Mouse (Mus musculus) CD4-positive, CD25-positive, alpha-beta regulatory T cell (primary cell): Measurements from ENCODE around the gene Arl9. TPM values are rescaled to one million over a fixed set of nuclear protein-coding genes. Genes with fewer than 3 reads are reported as not detected.

Experiments used
- polyA plus RNA-seq: library from polyadenylated mRNA; unstranded; fragments of 100-300 nt; shearing (Covaris generic); gene quantifications from one replicate; pipeline ENCODE4 v1.2.1, GENCODE M21; 2017

Gene Arl9
- polyA plus RNA-seq, result not detected

GRCm38 (mm10) chr5:77004051-77004821 is at the start of gene Arl9:
Gene Arl9, plus strand, starts transcription at chr5:77004055.

DNA sequence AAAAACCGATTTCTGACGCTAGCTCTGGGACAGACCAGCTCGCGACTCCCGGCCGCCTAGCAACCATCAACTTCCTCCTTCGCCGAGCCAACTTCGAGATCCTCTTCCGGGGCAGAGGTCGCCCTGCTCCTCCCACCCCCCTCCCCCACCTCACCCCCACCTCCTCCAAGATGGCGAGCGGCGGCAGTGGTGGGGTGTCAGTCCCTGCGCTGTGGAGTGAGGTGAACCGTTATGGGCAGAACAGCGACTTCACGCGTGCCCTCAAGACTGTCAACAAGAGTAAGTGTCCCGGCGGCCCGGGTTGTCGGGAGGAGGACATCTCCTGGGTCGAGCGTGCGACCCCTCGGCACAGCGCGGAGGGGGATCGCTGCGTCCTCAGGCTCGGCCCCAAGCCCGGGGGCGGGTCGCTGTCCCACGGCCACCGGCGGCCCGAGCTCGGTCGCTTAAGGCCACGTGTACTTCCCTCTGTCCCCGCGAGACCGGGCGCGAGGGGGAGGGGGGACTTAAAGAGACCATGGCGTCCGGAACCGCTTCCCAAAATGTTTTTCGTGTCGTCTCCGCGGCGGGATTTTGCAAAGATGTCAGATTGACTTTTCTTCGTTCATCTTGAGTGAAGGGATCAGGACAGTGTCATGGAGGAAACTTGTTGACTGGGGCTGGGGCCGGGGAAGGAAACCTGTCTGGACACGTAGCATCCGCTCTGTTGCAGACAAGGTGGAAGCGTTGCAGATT is 29.1 kb upstream of the Arl9 start, which contains the start of gene Srp72:
Gene Srp72, plus strand, starts transcription at position 130 of the 732 bp plus-strand sequence.

DNA sequence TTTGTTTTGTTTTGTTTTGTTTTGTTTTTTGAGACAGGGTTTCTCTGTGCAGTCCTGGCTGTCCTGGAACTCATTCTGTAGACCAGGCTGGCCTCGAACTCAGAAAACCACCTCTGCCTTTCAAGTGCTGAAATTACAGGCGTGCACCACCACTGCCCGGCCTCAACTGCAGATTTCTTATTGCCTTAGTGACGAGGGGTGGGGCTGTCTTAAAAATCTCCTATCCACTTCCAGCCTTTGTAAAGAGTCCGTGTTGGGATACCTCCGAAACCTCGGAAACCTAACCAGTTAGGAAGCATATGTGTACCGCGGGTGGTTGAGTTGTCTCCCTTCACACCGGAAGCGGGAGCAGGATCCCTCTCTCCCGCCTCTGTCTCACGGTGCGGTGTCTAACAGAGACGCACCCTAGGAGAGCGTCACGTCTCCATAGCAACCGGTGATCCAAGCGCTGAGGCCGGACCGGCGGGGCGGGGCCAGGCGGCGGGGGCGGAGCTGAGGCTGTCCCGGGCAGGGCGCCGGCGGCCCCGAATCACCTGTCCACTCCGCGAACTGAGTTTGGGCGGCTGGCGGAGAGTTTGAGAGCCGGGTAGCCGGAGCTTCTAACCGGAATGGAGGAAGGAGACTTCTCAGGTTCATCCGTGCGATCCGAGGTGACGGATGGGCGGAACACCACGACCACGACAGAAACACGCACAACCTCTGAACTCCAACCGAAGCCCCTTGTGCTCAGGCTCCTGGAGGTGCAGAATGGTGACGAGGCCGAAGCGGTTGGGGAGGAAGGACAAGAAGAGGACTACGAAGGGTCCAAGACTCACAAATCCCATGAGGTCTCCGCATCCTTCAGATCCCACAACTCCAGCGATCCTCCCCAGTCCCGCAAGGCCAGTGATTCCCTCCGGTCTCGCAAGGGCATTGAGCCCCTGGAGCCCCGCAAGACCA is 12.0 kb downstream of the Arl9 start, which contains the start of gene Thegl:
Gene Thegl, plus strand, starts transcription at position 480 of the 939 bp plus-strand sequence.

Other genes with a start within 250 kb of the Arl9 start
- gene Aasdh, start 98.5 kb upstream of the Arl9 start, polyA plus RNA-seq, result 23.4 TPM
- gene Paics, start 52.7 kb upstream of the Arl9 start, polyA plus RNA-seq, result 124 TPM
- gene Ppat, start 52.5 kb upstream of the Arl9 start, polyA plus RNA-seq, result 40.4 TPM
- 85.9 TPM for gene Srp72, start 29.4 kb upstream of the Arl9 start, polyA plus RNA-seq
- not detected for gene Thegl, start 12.0 kb downstream of the Arl9 start, polyA plus RNA-seq
- gene Hopx, start 111.1 kb downstream of the Arl9 start, polyA plus RNA-seq, result 305 TPM
- gene Spink2, start 207.4 kb downstream of the Arl9 start, polyA plus RNA-seq, result not detected